Mouse (Mus musculus) frontal cortex, postnatal 10 days (tissue): ENCODE results near the gene Slc41a3.

Experiments used
- DNase-seq, 2 experiments: peaks; one replicate each; pipeline ENCODE4 v3.0.0; 2022; ENCODE audit warnings: low spot score in 2 of 2, mixed read lengths in 1 of 2

The Slc41a3 gene

GRCm38 (mm10) chr6:90597592-90597991 lies 6.9 kb upstream of the Slc41a3 start:
- no peak for DNase-seq

GRCm38 (mm10) chr6:90598197-90598596 lies 6.3 kb upstream of the Slc41a3 start:
- DNase-seq = no peak

- no peak for DNase-seq
Observed at GRCm38 (mm10) chr6:90600351-90600750, 4.2 kb upstream of the Slc41a3 start.

GRCm38 (mm10) chr6:90601736-90602135 lies 2.8 kb upstream of the Slc41a3 start:
- no peak for DNase-seq

- no peak for DNase-seq
Observed at GRCm38 (mm10) chr6:90602304-90602703, 2.2 kb upstream of the Slc41a3 start.

GRCm38 (mm10) chr6:90603126-90603525 lies 1.4 kb upstream of the Slc41a3 start:
- no peak for DNase-seq

- DNase-seq = no peak
Observed at GRCm38 (mm10) chr6:90604130-90604529, 395 bp upstream of the Slc41a3 start.

GRCm38 (mm10) chr6:90605298-90605665 lies 757 bp downstream of the Slc41a3 start:
- no peak for DNase-seq

GRCm38 (mm10) chr6:90606538-90606937 lies 2.0 kb downstream of the Slc41a3 start:
- DNase-seq = peak in 1 of 2 experiments; percentile 57

GRCm38 (mm10) chr6:90607196-90607595 lies 2.7 kb downstream of the Slc41a3 start:
- DNase-seq = peak in 1 of 2 experiments; percentile 54

- DNase-seq = no peak
Observed at GRCm38 (mm10) chr6:90608186-90608585, 3.7 kb downstream of the Slc41a3 start.

- no peak for DNase-seq
Observed at GRCm38 (mm10) chr6:90610248-90610647, 5.7 kb downstream of the Slc41a3 start.

GRCm38 (mm10) chr6:90613277-90613676 lies 8.8 kb downstream of the Slc41a3 start:
- no peak for DNase-seq

- no peak for DNase-seq
Observed at GRCm38 (mm10) chr6:90615362-90615761, 10.8 kb downstream of the Slc41a3 start.

GRCm38 (mm10) chr6:90615991-90616390 lies 11.5 kb downstream of the Slc41a3 start:
- DNase-seq = no peak

GRCm38 (mm10) chr6:90616481-90616880 lies 12.0 kb downstream of the Slc41a3 start:
- no peak for DNase-seq

GRCm38 (mm10) chr6:90618274-90618673 lies 13.7 kb downstream of the Slc41a3 start:
- no peak for DNase-seq

GRCm38 (mm10) chr6:90618821-90619636 lies 14.5 kb downstream of the Slc41a3 start:
- no peak for DNase-seq

GRCm38 (mm10) chr6:90619936-90620335 lies 15.4 kb downstream of the Slc41a3 start:
- no peak for DNase-seq

GRCm38 (mm10) chr6:90620791-90621583 lies 16.5 kb downstream of the Slc41a3 start:
- no peak for DNase-seq

- DNase-seq = no peak
Observed at GRCm38 (mm10) chr6:90621584-90621890, 17.0 kb downstream of the Slc41a3 start.

GRCm38 (mm10) chr6:90622758-90623455 lies 18.4 kb downstream of the Slc41a3 start:
- no peak for DNase-seq

GRCm38 (mm10) chr6:90623456-90623836 lies 18.9 kb downstream of the Slc41a3 start:
- no peak for DNase-seq
